Mouse (Mus musculus): ENCODE data around the gene Vamp1. TPM values are rescaled to one million over a fixed set of nuclear protein-coding genes. Genes with fewer than 3 reads are reported as not detected.

Gene Vamp1
- polyA plus RNA-seq, 1 experiment from 2014 or later = 4.7 TPM

- Histone ChIP-seq H3K27ac (peak within 1 kb of the TSS; percentile 54), H3K27me3 (ENCODE audit: poor library complexity, severe bottlenecking) (no peaks in the 10 kb centered on the region), H3K4me1 (peaks cover 29% of the 10 kb centered on the region), H3K36me3 (replicated peaks) (no peaks in the 10 kb centered on the region), H3K9me3 (no peaks in the 10 kb centered on the region), H3K4me3 (no peak within 1 kb of the TSS)
- 30% methylated on average over 6 of the region's 6 CpGs for WGBS
- no peak for DNase-seq (ENCODE audit: extremely low spot score, low spot score)
Observed at GRCm38 (mm10) chr6:125236782-125237181, 21.4 kb downstream of the Vamp1 start, which contains the start of gene Cd27. Gene Cd27, minus strand, starts transcription at chr6:125237010.

- Histone ChIP-seq H3K4me3 (no peak overlapping the region), H3K27me3 (ENCODE audit: poor library complexity, severe bottlenecking) (no peaks in the 10 kb centered on the region), H3K36me3 (replicated peaks) (no peaks in the 10 kb centered on the region), H3K4me1 (peaks cover 23% of the 10 kb centered on the region), H3K27ac (no peak overlapping the region), H3K9me3 (no peaks in the 10 kb centered on the region)
- 88% methylated on average over 4 of the region's 4 CpGs for WGBS
- DNase-seq (ENCODE audit: extremely low spot score, low spot score) = no peak
Observed at GRCm38 (mm10) chr6:125237421-125237820, 22.1 kb downstream of the Vamp1 start.

- Histone ChIP-seq H3K4me3 (no peak overlapping the region), H3K9me3 (no peaks in the 10 kb centered on the region), H3K27me3 (ENCODE audit: poor library complexity, severe bottlenecking) (no peaks in the 10 kb centered on the region), H3K27ac (no peak overlapping the region), H3K4me1 (peaks cover 18% of the 10 kb centered on the region), H3K36me3 (replicated peaks) (no peaks in the 10 kb centered on the region)
- no peak for DNase-seq (ENCODE audit: extremely low spot score, low spot score)
- WGBS = 84% methylated on average over 6 of the region's 6 CpGs
Observed at GRCm38 (mm10) chr6:125238396-125238795, 23.0 kb downstream of the Vamp1 start.

GRCm38 (mm10) chr6:125239547-125239946, 24.2 kb downstream of the Vamp1 start:
- H3K27ac ChIP-seq = no peak overlapping the region
- H3K36me3 ChIP-seq (replicated peaks) = no peaks in the 10 kb centered on the region
- no peak for DNase-seq (ENCODE audit: extremely low spot score, low spot score)
- H3K27me3 ChIP-seq (ENCODE audit: poor library complexity, severe bottlenecking) = no peaks in the 10 kb centered on the region
- H3K9me3 ChIP-seq = no peaks in the 10 kb centered on the region
- peaks cover 13% of the 10 kb centered on the region for H3K4me1 ChIP-seq
- no peak overlapping the region for H3K4me3 ChIP-seq
- WGBS = 92% methylated on average over 5 of the region's 5 CpGs

- no peak overlapping the region for H3K27ac ChIP-seq
- WGBS = 91% methylated on average over 5 of the region's 5 CpGs
- no peaks in the 10 kb centered on the region for H3K27me3 ChIP-seq (ENCODE audit: poor library complexity, severe bottlenecking)
- no peaks in the 10 kb centered on the region for H3K9me3 ChIP-seq
- DNase-seq (ENCODE audit: extremely low spot score, low spot score) = no peak
- peaks cover 14% of the 10 kb centered on the region for H3K4me1 ChIP-seq
- H3K36me3 ChIP-seq (replicated peaks) = no peaks in the 10 kb centered on the region
- H3K4me3 ChIP-seq = no peak overlapping the region
Observed at GRCm38 (mm10) chr6:125240617-125241016, 25.3 kb downstream of the Vamp1 start.

GRCm38 (mm10) chr6:125241566-125241965, 26.2 kb downstream of the Vamp1 start:
- Histone ChIP-seq H3K9me3 (no peaks in the 10 kb centered on the region), H3K36me3 (replicated peaks) (no peaks in the 10 kb centered on the region), H3K27me3 (ENCODE audit: poor library complexity, severe bottlenecking) (no peaks in the 10 kb centered on the region), H3K4me1 (peaks cover 8% of the 10 kb centered on the region), H3K27ac (no peak overlapping the region), H3K4me3 (no peak overlapping the region)
- WGBS = 83% methylated on average over 8 of the region's 8 CpGs
- no peak for DNase-seq (ENCODE audit: extremely low spot score, low spot score)

- no peaks in the 10 kb centered on the region for H3K36me3 ChIP-seq (replicated peaks)
- H3K27me3 ChIP-seq (ENCODE audit: poor library complexity, severe bottlenecking) = no peaks in the 10 kb centered on the region
- 0 out of 2 replicates have a peak, but pooled peaks cover 3% of the 10 kb centered on the region for H3K4me1 ChIP-seq
- H3K9me3 ChIP-seq = no peaks in the 10 kb centered on the region
- no peak overlapping the region for H3K4me3 ChIP-seq
- H3K27ac ChIP-seq = no peak overlapping the region
- WGBS = 46% methylated on average over 1 of the region's 1 CpGs
- DNase-seq (ENCODE audit: extremely low spot score, low spot score) = no peak
Observed at GRCm38 (mm10) chr6:125244551-125244950, 29.2 kb downstream of the Vamp1 start.

- no peak for DNase-seq (ENCODE audit: extremely low spot score, low spot score)
- no peak overlapping the region for H3K27ac ChIP-seq
- H3K9me3 ChIP-seq = no peaks in the 10 kb centered on the region
- H3K4me3 ChIP-seq = no peak overlapping the region
- H3K36me3 ChIP-seq (replicated peaks) = no peaks in the 10 kb centered on the region
- 81% methylated on average over 3 of the region's 3 CpGs for WGBS
- H3K4me1 ChIP-seq = peaks cover 9% of the 10 kb centered on the region
- no peaks in the 10 kb centered on the region for H3K27me3 ChIP-seq (ENCODE audit: poor library complexity, severe bottlenecking)
Observed at GRCm38 (mm10) chr6:125252285-125252684, 36.9 kb downstream of the Vamp1 start.

GRCm38 (mm10) chr6:125252711-125253110, 37.4 kb downstream of the Vamp1 start:
- no peaks in the 10 kb centered on the region for H3K36me3 ChIP-seq (replicated peaks)
- 95% methylated on average over 8 of the region's 8 CpGs for WGBS
- no peak for DNase-seq (ENCODE audit: extremely low spot score, low spot score)
- no peak overlapping the region for H3K27ac ChIP-seq
- no peaks in the 10 kb centered on the region for H3K27me3 ChIP-seq (ENCODE audit: poor library complexity, severe bottlenecking)
- no peak overlapping the region for H3K4me3 ChIP-seq
- no peaks in the 10 kb centered on the region for H3K9me3 ChIP-seq
- H3K4me1 ChIP-seq = peaks cover 10% of the 10 kb centered on the region

GRCm38 (mm10) chr6:125253863-125254715, 38.7 kb downstream of the Vamp1 start:
- no peak for DNase-seq (ENCODE audit: extremely low spot score, low spot score)
- Histone ChIP-seq H3K36me3 (replicated peaks) (no peaks in the 10 kb centered on the region), H3K27me3 (ENCODE audit: poor library complexity, severe bottlenecking) (no peaks in the 10 kb centered on the region), H3K9me3 (no peaks in the 10 kb centered on the region), H3K4me1 (peaks cover 13% of the 10 kb centered on the region), H3K27ac (no peak overlapping the region), H3K4me3 (no peak overlapping the region)
- 84% methylated on average over 14 of the region's 14 CpGs for whole genome bisulfite sequencing

- no peaks in the 10 kb centered on the region for H3K36me3 ChIP-seq (replicated peaks)
- 84% methylated on average over 7 of the region's 7 CpGs for WGBS
- H3K9me3 ChIP-seq = no peaks in the 10 kb centered on the region
- no peak overlapping the region for H3K4me3 ChIP-seq
- H3K27ac ChIP-seq = no peak overlapping the region
- DNase-seq (ENCODE audit: extremely low spot score, low spot score) = no peak
- H3K27me3 ChIP-seq (ENCODE audit: poor library complexity, severe bottlenecking) = no peaks in the 10 kb centered on the region
- H3K4me1 ChIP-seq = peaks cover 13% of the 10 kb centered on the region
Observed at GRCm38 (mm10) chr6:125255516-125256044, 40.2 kb downstream of the Vamp1 start.

GRCm38 (mm10) chr6:125256222-125256966, 41.0 kb downstream of the Vamp1 start:
- Histone ChIP-seq H3K4me1 (peaks cover 13% of the 10 kb centered on the region), H3K27ac (no peak overlapping the region), H3K27me3 (ENCODE audit: poor library complexity, severe bottlenecking) (no peaks in the 10 kb centered on the region), H3K4me3 (no peak overlapping the region), H3K36me3 (replicated peaks) (no peaks in the 10 kb centered on the region), H3K9me3 (no peaks in the 10 kb centered on the region)
- DNase-seq (ENCODE audit: extremely low spot score, low spot score) = no peak
- 83% methylated on average over 8 of the region's 8 CpGs for WGBS

All from forebrain, embryonic 10.5 days (tissue).